Mouse (Mus musculus): Measurements from ENCODE around the gene Psmd9. TPM values are rescaled to one million over a fixed set of nuclear protein-coding genes. Genes with fewer than 3 reads are reported as not detected.

Gene Psmd9
- polyA plus RNA-seq, 1 experiment from 2014 or later: 85.3 TPM

DNA sequence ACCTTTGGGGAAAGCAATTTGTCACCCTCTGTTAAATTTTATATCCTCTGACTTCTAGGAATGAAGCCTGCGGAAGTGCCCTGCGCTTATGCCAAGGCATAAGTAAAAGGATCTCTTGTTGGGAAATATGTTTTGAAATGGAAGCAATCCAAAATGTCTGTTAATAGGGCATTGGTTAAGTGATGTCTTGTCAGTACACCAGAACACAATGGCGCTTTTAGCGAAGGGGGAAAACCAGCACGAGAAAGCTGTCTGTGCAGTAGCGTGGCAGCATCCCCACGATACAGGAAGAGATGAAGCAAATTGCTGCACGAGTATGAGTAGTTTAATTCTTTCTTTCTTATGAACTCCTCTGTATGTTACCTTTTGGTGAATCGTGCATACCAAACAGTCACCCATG lies 125.4 kb downstream of the Psmd9 start:
- Histone ChIP-seq H3K36me3 (no peaks in the 10 kb centered on the region), H3K4me3 (no peak overlapping the region), H3K27me3 (ENCODE audit: insufficient read depth, poor library complexity, severe bottlenecking) (peaks cover 21% of the 10 kb centered on the region), H3K4me1 (peaks cover 20% of the 10 kb centered on the region; the same call in 1 of the 2 replicates), H3K27ac (no peak overlapping the region), H3K9me3 (no peaks in the 10 kb centered on the region)
- DNase-seq (ENCODE audit: low spot score): no peak
- WGBS: 87% methylated on average over 9 of the region's 9 CpGs

DNA sequence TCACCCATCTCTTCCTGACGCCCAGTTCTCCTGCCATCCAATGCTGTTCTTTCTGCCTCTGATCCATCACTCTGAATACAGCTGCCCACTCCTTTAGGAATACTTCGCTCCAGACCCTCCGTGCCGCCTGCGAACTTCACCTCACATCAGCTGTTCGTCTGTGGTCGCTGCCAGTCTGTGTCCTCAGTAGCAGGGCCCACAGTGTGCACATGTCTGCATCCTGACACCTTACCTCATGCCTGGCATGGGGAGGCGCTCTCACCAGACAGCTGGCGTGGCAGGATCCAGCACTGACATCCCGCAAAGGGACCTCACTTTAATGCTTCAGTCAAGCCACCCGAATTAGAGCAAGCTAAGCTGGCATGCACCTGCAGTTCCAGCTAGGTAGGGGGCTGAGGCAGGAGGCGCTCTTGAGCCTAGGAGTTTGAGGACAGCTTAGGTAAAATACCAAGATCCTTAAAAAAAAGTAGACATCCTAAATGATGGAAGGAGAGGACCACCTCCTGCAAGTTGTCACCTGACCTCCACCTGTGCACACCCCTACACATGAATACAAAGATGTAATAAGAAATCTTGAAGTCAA lies 127.1 kb downstream of the Psmd9 start:
- 63% methylated on average over 12 of the region's 12 CpGs for WGBS
- Histone ChIP-seq H3K4me3 (no peak overlapping the region), H3K9me3 (no peaks in the 10 kb centered on the region), H3K4me1 (peaks cover 33% of the 10 kb centered on the region), H3K36me3 (no peaks in the 10 kb centered on the region), H3K27ac (no peak overlapping the region), H3K27me3 (ENCODE audit: insufficient read depth, poor library complexity, severe bottlenecking) (peaks cover 12% of the 10 kb centered on the region)
- DNase-seq (ENCODE audit: low spot score): no peak

DNA sequence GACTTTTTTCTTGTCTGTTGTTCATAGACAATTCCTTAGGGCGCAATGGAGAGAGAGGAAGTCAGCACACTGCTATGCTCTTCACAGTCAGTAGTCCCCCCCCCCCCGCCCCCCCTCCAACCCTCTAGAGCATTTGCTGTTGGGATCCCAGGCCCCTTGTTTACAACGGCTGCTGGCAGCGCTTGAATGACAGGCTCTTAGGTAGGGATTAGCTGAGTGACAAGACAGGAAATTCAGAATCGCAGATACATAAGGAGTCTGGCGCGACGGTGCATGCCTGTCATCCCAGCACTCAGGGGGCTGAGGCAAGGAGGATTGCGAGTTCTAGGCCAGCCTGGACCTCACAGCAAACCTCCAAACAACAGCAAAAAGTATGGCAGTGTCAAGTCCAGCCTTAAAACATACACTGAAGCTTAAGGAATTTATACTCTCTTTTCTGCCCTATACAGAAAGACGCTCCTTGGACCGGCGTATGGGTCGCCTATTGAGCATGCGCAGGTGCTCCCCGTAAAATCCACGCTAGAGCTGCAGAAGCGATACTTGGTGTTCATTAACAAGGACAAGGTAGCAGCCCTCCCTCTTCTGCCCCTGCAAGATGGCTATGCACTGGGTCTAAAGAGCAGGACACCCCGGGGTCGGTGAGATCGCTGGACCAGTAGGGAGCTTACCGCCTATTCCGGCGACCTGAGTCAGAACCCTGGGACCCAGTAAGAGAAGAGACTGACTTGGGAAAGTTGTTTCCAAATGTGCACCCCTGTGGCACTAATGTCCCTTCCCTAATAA lies 128.0 kb downstream of the Psmd9 start:
- DNase-seq (ENCODE audit: low spot score): no peak
- Histone ChIP-seq H3K27ac (no peak overlapping the region), H3K27me3 (ENCODE audit: insufficient read depth, poor library complexity, severe bottlenecking) (peaks cover 12% of the 10 kb centered on the region), H3K9me3 (no peaks in the 10 kb centered on the region), H3K36me3 (no peaks in the 10 kb centered on the region), H3K4me3 (peak overlapping the region; percentile 12; the same call in 1 of the 2 replicates), H3K4me1 (peaks cover 40% of the 10 kb centered on the region)
- 54% methylated on average over 22 of the region's 23 CpGs for WGBS

DNA sequence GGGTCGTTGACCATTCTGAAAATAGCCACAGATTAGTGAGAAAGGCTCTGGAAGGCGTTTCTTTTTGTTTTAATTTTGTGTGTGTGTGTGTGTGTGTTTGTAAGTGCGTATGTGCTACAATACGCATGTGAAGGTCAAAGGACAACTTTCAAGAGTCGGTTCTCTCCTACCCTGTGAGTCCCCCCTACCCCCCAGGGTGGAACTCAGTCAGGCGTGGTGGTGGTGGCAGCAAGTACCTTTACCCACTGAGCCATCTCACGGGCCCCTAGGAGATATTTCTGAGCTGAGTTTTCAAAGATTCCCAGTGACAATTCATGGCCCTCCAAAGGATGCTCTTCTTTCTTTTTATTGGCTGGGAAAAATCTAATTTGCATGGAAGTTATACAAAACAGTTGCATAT lies 128.6 kb downstream of the Psmd9 start:
- no peak overlapping the region for H3K27ac ChIP-seq
- no peaks in the 10 kb centered on the region for H3K36me3 ChIP-seq
- H3K4me3 ChIP-seq: no peak overlapping the region
- H3K27me3 ChIP-seq (ENCODE audit: insufficient read depth, poor library complexity, severe bottlenecking): peaks cover 12% of the 10 kb centered on the region
- WGBS: 73% methylated on average over 7 of the region's 7 CpGs
- H3K4me1 ChIP-seq: peaks cover 46% of the 10 kb centered on the region
- H3K9me3 ChIP-seq: no peaks in the 10 kb centered on the region
- no peak for DNase-seq (ENCODE audit: low spot score)

DNA sequence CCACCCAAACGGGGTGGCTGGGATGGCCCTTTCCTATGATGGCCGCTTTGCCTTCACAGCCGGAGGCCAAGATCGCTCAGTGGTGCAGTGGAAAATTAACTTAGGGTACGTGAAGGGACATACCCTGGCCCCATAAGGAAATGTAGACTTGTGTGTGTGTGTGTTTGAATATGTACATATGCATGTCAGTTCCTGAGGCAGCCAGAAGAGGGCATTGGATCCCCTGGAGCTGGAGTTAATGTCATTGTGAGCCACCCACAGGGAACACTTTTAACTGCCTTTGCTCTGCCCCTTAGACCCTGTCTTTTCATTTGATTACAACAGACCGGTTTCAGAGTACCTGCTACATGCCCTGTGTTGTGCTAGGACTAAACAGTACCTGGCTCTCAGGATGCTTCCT lies 129.3 kb downstream of the Psmd9 start:
- H3K9me3 ChIP-seq: no peaks in the 10 kb centered on the region
- 91% methylated on average over 6 of the region's 6 CpGs for WGBS

More for the DNA sequence above, 129.3 kb downstream of the Psmd9 start:
- Histone ChIP-seq H3K36me3 (no peaks in the 10 kb centered on the region), H3K4me3 (no peak overlapping the region), H3K27ac (no peak overlapping the region), H3K27me3 (ENCODE audit: insufficient read depth, poor library complexity, severe bottlenecking) (peaks cover 12% of the 10 kb centered on the region), H3K4me1 (peaks cover 49% of the 10 kb centered on the region)
- no peak for DNase-seq (ENCODE audit: low spot score)

Other genes starting within 250 kb of the Psmd9 start
- gene Kdm2b, start 179.6 kb upstream of the Psmd9 start, polyA plus RNA-seq (2016; fragmentation: Nextera tagmentation; extraction: Ambion mirVana): 35.5 and 47.1 TPM in 2 replicates
- gene Orai1, start 154.3 kb upstream of the Psmd9 start, polyA plus RNA-seq (2016; fragmentation: Nextera tagmentation; extraction: Ambion mirVana): 13.4 and 14.4 TPM in 2 replicates
- gene Morn3, start 122.4 kb upstream of the Psmd9 start, polyA plus RNA-seq (2016; fragmentation: Nextera tagmentation; extraction: Ambion mirVana): not detected in 2 replicates
- gene Tmem120b, start 101.0 kb upstream of the Psmd9 start, polyA plus RNA-seq (2016; fragmentation: Nextera tagmentation; extraction: Ambion mirVana): 13.6 and 14.3 TPM in 2 replicates
- gene Rhof, start 36.7 kb upstream of the Psmd9 start, polyA plus RNA-seq (2016; fragmentation: Nextera tagmentation; extraction: Ambion mirVana): 1.5 and 1.7 TPM in 2 replicates
- 5.4 and 9.8 TPM in 2 replicates for gene Setd1b, start 27.2 kb upstream of the Psmd9 start, polyA plus RNA-seq (2016; fragmentation: Nextera tagmentation; extraction: Ambion mirVana)
- 0.35 TPM in 1 of 2 replicates, not detected in the other for gene Hpd, start 13.3 kb downstream of the Psmd9 start, polyA plus RNA-seq (2016; fragmentation: Nextera tagmentation; extraction: Ambion mirVana)
- gene Wdr66, start 82.7 kb downstream of the Psmd9 start, polyA plus RNA-seq (2016; fragmentation: Nextera tagmentation; extraction: Ambion mirVana): 0.53 and 0.79 TPM in 2 replicates
- gene Bcl7a, start 174.4 kb downstream of the Psmd9 start, polyA plus RNA-seq (2016; fragmentation: Nextera tagmentation; extraction: Ambion mirVana): 16.3 and 21.9 TPM in 2 replicates
- 13.1 and 17.0 TPM in 2 replicates for gene Mlxip, start 225.4 kb downstream of the Psmd9 start, polyA plus RNA-seq (2016; fragmentation: Nextera tagmentation; extraction: Ambion mirVana)